Mouse (Mus musculus) cerebellum, adult 2 months (tissue): ENCODE results near the gene Ccdc146.

Source experiments
- CTCF ChIP-seq: fragments of 200-500 bp; IDR thresholded peaks from 2 replicates; pipeline ENCODE4 v1.5.1; 2011; ENCODE audit warnings: low read depth, mild to moderate bottlenecking, control low read depth, low read length, moderate library complexity, borderline replicate concordance; ENCODE audit not compliant: insufficient read depth
- POLR2A ChIP-seq: fragments of 200-500 bp; IDR thresholded peaks from 2 replicates; pipeline ENCODE4 v1.6.1; 2011; ENCODE audit warnings: low read length, control low read depth, borderline replicate concordance; ENCODE audit not compliant: insufficient read depth

DNA sequence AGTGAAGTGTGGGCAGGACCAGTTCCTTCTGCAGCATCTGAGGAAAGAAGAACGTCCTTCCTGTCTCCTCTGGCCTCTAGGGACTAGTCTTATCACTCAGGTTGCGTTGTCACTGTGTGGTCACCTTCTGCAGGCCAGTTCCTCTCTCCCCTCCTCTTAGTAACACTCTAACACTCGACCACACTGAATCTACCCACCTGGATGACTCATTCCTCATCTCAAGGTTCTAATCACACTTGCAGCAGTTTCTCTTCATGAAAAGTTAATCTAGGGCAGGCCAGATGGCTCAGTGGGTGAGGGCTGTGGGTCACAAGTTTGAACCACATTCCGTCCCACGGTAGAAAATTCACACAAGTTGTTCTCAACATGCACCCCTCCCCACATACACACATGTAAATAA is 175.6 kb downstream of the Ccdc146 start:
- TF ChIP-seq POLR2A (no peak), CTCF (no peak)
